Mouse (Mus musculus) adipocyte (in vitro differentiated cells): ENCODE data around the gene Pxn.

Source experiments
- DNase-seq: peaks from one replicate; pipeline ENCODE4 v3.0.0-alpha.2; 2016; ENCODE audit warnings: low spot score

Gene Pxn

DNA sequence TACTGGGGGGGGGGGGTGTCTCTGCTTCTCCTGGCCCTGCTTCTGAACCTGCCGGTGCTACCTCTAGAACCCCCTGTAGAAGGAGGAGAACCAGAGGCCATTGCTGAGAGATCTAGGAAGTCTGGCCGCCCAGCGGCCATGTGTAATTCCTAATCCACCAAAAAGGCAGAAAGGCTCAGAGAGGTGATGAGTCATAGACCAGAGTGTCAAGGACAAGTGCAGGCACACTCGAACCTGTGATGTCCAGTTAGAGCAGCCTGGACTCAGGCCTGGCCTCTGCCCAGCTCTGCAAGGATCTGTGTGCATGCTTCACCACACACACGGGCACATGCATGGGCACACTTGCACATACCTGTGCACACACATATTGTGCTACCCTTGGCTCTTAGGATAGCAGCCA lies 21.7 kb downstream of the Pxn start:
- DNase-seq: no peak

DNA sequence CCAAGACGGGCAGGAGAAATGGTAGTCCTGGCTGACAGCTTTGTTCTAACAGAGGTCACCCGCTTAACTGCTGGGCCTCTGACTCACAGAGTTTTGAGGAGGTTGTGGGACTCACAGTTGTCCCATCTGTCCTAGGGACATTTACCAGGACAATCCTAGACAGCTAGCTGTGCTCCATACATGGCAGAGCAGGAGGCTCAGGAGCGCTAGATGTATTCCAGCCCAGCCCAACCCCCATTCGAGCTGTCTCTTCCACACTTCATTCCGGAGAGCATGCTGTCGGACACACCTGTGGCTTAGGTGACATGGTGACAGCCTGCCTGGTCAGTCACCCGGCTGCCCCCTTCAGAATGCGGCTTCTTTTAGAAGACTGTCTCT lies 22.9 kb downstream of the Pxn start:
- no peak for DNase-seq

DNA sequence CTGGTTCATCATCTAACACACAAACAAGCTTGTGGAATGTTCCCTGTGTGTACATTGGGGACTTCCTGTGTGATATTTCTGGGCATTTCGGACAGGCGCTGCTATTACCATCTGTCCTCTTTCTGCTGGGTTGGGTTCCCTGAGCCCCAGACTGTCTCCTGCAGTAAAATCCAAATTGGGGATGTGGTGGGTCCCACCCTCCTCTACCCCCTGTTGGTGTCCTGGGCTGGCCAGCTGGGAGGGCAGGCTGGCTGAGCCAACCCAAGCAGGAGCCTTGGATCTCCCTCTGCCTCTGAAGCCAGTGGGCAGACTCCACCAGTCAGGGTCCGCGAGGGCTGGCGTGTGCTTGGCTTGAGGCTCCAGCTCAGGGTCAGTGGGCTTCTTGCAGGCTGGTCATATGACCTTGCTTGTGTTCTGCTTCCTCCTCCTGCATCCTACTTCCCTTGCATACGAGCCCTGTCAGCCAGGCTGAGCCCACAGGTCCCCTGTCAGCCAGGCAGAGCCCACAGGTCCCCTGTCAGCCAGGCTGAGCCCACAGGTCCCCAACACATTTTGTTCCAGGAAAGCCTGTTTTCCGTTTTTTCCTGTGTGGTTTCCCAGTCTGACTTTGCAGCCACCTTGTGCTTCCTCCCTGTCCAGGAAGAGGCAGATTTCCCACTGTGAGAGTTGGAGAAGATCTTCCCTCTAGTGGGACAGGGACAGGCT lies 23.4 kb downstream of the Pxn start:
- no peak for DNase-seq

DNA sequence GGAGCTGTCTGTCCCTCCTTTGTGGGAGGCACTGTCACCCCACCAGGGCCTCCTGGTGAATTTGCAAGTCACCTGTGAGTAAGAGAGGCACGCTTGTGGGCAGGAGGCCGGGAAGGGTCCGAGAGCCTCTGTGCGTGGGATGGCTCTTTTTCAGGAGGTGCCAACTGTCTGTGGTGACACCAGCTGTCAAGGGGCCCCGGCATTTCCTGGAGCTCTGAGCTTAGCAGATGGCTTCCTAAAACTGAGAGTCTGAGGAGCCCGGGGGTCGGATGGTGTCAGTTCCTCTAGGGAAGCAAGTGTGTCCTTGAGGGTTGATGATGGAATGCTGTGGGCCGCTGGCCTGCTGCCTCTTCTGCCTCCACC lies 24.0 kb downstream of the Pxn start:
- DNase-seq: no peak

DNA sequence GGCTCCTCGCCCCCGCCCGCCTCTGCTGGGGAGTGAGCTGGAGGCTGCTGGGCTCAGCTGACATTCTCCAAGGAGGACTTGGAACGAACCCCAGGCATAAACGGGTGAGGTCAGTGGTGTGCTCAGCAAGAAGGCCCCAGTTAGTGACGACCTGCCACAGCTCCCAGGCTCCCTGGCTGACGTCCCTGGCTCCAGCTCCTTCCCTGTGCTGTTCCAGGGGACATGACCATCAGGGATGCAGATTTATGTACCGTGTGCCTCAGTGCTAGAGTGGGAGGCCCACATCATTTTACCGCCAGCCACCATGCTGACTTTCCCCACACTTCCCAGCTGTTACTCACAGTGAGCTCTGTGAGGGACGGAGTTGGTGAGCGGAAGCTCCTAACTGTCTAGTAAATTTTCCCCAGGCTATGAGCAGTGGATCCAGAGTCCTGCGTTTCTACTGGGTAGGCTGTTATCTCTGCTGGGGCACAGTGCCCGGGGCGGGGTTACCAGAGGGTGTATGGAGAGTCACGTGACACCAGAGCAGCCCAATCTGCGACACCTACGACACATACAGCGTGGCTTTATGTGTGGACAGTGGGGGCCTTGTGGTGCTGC lies 25.3 kb downstream of the Pxn start:
- DNase-seq: peak; percentile 90

DNA sequence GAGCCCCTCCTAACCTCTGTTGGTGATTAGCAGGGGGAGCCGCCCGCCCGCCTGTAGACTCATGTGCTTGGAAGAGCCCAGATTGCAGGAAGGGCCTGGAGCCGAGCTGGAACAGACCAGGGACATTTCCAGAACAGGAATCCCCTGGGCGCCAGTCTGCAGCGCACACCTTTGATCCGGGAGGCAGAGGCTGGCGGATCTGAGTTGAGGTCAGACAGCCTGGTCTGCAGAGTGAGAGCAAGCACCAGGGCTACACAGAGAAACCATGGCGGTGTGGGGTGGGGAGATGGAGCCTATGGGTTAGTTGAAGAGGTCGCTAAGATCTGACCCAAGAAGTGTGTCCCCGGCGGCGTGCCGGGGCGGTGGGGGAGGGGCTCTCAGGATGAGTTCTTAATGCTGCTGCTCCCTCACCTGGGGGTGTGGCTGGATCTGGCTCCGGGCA lies 27.8 kb downstream of the Pxn start:
- no peak for DNase-seq

DNA sequence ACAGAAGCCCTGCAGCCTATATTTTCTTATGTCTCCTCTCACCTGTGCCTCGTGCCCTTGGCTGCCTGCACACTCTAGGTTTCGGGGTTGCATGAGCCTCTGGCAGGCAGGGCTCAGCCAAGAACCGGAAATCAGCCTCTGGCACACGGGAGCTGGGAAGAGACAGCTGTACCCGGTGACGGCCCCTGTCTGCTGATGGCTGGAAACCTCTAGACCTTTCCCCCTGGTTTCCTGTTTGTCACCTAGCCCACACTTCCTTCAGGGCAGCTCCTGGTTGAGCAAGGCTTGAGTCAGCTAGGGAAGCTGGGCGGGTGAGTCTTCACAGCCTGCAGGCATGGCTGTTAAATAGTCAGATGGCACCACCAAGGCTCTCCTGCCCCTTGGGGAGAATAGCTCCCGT lies 28.4 kb downstream of the Pxn start:
- peak; percentile 62 for DNase-seq

DNA sequence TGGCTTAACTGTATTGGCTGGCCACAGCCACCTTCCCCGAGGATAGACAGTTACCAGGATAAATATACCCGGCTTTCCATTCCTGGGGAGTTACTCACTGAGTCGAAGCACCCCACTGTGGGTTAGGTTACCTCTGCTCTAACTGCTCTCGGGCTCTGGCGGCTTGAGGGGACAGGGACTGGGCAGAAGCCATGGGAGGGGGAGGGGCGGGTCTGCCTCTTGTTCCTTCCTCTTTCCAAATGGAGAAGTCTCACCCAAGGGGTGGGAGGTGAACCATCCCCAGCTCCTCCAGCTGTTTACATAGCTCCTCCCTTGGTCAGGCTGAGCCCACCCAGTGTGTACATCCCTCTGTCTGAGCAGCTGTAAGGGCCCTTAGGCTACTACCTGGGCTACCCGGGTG lies 29.2 kb downstream of the Pxn start:
- DNase-seq: no peak

DNA sequence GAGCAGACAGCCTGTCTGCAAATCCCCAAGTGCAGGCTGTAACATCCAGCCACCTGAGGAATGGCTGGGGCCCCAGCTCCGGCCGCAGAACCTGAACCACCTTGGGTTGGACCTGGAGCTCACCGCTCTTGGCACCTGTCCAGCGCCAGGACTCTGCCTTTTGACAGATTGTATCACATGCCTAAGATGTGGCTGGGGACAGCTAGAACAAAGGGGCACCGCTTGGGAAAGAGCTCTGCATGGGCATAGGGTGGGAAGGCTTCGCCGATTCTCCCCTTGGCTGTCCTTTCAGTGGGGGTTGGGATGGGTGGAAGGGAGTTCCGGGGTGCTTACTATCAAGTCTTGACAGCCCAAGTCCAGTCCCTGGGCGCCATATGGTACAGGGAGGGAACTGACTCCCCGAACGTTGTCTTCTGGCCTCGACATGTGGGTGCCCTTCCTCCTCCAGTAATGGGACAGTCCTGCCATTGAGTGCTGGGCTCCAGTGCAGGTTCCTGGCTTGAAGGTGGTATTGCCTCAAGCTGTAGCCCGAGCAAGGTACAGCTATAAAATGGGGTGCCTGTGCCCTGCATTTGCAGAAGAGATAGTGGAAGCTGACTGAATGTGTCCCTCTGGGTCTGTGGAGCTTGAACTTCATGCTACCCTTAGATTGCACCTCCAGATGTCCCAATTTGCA lies 31.7 kb downstream of the Pxn start:
- no peak for DNase-seq

DNA sequence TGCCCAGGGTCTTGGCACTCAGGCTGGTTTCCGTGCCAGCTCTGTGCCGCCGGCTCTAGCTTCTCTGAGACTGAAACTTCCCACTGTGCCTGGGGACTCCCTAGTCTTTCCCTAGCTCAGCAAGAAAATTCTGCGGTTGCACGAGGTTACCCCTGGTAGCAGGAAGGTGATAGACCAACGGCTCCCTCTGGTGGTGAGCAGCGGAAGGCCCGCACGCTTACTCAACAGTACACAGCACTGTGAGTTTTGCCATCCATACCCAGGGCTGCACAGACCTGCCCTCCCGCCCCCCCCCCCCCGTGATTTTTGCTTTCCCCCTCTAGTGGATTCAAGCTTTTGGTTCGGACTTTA lies 32.2 kb downstream of the Pxn start:
- DNase-seq: peak; percentile 92

DNA sequence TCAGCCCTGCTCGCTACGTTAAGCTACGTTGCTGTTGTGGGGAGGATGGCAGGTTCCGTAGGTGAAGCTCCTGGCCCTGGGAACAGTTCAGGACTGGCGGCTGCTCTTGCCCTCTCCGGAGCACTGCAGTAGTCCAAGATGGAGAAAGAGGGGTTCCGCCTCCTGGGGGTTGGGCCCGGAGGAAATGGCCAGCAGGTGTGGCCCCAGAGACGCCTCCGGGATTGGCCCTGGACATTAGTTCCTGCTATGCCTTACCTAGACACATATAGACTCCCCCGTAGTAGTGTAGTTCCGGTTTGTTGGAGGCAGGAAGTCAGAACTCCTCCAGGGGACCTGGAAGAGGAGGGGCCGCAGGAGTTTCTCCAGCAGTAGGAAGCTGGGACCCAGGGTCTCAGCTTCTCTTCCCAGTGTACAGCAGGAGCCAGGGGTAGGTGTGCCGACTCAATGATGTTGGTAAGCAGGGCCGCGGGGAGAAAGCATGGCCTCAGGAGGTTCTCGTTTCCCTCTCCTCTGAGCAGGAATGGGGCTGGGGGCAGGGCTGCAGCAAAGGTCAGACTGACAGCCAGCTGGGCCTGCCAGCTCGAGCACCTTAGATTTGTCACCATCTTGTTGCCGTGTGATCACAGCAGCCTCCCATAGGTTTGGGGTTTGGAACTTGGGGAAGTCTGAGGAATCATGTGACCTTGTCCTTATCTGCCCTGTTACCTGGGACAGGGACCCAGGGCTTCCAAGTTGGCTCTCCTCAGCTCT lies 36.3 kb downstream of the Pxn start:
- no peak for DNase-seq

DNA sequence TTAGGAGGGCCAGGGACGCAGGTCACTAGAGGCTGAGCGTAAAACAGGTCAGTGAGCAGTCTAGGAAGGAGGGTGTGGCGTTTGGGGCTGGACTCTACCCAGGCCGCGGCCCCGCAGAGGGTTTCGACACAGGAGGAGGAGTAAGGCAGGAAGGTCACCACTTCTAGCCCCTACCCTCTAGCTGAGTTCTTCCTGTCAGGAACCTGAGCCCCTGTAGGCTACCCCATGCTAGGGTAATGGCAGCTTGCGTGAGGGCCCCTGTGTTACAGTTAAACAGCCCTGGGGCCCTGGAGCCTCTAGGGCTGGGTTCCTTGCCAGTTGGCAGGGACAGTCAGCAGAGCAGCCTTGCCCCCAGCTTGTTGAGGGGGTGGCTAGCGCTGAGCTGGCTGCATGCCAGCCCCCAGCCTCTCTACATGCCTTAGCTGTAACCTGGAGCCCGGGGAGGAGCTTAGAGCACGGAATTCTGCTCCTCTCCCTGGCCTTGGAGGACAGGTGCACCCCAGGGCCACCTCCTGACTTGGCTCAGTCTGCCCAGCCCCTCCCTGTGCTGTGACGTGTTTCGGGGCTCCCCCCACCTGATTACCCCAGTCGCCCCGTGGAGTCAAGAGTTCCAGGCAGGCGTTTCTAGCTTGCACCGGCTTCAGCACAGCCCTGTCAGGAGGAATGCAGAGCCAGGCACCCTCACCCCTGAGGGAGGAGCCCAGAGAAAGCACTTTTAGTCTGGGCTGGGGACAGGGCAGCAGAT lies 37.2 kb downstream of the Pxn start:
- DNase-seq: peak; percentile 61

DNA sequence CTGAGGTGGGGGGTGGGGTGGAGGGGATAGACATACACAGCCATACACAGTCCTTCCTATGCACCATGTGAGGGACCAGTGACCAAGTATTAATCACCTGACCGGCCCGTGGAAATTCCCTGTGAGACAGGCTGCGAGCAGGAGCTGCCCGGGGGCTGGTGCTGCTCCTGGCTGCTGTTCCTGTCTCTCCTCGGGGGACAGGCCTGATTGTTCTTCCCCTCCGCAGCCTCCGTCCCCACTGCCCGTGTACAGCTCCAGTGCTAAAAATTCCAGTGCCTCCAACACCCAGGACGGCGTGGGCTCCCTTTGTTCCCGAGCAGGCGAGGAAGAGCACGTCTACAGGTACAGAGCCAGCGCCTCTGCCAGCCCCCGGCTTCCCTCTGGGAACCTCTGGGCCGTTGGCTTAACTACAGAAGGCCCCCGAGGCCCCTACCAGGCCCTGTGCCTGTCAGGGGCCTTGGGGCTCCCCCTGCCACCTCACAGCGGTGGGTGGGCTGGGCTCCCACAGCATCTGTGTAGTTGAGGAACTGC lies 38.2 kb downstream of the Pxn start:
- no peak for DNase-seq

DNA sequence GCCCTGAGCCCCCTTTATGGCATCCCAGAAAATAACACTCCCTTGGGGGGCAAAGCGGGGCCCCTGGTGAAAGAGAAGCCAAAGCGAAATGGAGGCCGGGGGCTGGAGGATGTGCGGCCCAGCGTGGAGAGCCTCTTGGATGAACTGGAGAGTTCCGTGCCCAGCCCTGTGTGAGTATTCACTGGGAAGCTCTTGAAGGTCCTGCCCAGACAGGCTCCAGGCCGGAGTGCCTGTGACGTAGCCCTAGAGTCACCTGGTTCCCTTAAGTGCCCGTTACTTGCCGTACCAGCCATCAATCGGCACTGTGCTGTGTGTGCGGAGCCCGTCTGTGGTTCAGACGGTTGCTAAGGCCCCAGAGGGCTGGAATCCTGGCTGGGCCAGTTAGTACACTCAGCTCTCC lies 39.2 kb downstream of the Pxn start:
- no peak for DNase-seq

DNA sequence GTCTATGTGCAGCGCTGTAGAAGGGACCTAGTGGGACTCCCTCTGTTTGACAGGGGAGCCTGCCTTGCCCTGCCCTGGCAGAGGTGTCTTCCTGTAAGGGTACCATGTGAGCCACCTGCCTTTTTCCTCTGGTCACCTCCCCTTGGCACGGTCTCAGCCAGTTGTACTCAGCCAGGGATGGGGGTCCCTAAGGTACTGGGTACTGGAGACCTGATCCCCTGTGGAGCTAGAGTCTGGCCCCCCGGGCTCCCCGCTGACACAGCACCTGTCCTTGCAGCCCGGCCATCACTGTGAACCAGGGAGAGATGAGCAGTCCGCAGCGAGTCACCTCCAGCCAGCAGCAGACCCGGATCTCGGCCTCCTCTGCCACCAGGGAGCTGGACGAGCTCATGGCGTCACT lies 40.1 kb downstream of the Pxn start:
- no peak for DNase-seq

DNA sequence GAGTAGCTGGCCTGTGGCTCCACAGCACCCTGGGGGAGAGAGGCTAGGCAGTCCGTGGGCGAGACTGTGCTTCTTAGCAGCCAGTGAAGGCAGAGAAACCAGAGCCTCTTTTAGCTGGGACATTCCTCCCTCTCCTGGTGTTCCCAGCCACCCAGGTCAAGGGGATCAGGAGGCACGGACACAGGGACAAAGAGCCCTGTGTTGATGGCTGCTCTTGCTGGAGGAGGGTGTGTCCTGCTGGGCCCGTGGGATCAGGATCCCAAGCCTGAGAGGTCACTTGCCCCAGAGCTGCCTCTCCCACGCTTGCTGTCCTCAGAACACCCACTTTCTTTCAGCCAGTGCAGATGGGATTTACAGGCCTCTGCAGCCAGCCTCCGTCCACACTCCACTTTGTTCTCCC lies 40.5 kb downstream of the Pxn start:
- DNase-seq: peak; percentile 37

DNA sequence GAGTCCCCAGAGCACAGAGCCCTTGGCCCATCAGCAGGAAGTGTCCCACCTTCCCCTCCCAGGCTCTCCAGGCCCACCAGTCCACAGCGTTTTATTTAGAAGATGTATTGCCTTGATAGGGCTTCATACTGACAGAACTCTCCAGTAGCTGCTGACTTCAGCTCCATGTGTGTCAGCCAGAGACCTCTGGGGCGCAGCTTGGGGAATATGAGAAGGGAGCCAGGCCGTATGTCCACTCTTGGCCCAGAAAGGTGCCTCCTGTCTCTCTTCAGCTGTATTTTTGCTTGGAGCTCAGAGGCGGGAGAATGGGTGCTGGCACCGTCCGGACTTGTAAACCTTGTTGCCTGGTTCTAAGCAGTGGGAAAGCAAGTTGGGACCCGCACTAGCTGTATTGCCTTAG lies 40.9 kb downstream of the Pxn start:
- DNase-seq: no peak

DNA sequence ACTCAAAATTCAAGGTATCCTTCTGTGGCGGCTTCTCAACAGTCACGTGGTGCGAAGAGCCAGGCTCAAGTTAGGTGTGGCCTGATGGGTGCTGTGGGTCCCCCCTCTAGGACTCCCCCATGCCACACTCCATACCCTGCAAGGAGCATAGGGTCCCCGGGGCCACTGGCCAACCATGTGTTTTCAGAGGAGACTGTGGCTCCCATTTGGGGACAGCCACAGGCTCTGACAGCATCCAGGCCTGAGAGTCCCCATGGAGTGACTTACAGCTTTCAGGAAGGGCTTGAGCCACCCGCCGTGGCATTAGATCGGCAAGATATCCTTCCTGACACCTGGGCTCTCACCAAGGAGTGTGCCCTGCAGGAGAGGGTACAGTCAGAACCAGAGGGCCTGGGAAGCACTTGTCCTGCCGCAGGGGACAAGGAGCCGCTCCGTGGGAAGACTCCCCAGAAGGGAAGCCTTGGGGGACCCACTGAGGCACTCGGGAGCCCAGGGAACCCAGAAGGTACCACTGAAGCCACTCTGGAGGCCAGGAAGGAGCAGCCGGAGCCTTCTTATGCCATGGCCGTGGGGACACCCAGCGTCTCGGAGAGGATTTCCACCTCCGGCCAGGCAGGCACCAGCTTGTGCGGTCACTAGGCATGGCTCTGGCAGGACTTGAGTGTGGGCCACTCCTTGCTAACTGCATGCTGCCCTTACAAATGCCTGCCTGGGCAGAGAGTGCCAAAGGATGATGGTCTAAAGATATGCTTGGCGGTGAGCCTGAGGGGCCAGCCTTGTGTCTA lies 42.2 kb downstream of the Pxn start:
- DNase-seq: no peak

DNA sequence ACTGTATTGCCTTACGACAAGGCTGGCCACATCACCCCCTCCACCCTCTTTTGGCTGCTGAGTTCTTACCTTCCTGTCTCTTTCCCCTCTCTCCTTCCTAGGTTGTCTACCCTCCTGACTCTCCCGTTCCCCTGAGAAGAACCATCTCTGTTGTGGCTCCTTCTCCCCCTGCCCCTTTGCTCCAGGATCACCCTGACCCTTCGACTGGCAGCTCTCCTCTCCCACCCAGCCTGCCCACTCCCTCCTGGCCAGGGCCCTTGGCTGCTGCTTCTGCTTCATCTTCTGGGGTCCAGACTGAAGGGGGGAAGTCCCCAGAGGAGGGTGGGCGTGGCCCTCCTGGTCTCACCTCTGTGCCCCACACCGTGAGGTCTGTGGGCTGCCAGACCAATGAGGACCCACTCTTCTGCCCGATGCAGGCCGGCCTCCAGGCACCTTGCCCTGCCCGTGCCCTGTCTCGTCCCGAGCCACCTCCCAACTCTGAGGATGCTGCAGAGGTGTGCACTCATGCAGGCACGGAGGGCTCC lies 44.1 kb downstream of the Pxn start:
- DNase-seq: no peak

DNA sequence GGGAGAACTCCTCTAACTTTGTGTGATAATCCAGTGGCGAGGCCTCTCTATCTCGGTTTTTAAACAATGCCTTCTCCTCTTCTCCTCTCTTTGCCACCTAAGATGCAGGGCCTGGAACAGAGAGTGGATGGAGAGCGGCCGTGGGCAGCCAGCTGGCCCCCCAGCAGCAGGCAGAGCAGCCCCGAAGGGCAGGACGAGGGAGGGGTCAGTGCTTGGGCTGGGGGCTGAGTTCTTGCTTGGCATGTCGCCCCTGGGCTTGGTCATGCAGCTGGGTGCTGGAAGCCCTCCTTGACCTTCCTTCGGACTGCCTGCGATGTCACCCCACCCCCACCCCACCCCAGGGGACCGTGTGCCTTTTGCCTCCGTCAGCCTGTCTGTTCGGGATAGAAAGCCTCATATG lies 44.9 kb downstream of the Pxn start:
- DNase-seq: no peak

DNA sequence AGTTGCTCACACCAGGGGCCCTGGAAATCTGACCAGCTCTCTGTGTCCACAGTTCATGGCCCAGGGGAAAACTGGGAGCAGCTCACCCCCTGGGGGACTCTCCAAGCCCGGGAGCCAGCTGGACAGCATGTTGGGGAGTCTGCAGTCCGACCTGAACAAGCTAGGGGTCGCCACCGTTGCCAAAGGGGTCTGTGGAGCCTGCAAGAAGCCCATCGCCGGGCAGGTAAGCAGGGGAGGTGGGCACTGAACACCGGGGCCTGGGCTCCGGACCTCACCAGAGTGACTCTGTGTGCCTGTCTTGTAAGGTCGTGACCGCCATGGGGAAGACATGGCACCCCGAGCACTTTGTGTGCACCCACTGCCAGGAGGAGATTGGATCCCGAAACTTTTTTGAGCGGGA lies 45.3 kb downstream of the Pxn start:
- DNase-seq: no peak
